Mouse (Mus musculus) thymus, postnatal 25 days (tissue): Measurements from ENCODE around the gene Homer1.

Experiments
- DNase-seq: peaks from one replicate; pipeline ENCODE4 v3.0.0; 2022

Gene Homer1

GRCm38 (mm10) chr13:93340555-93341278 is 41.3 kb downstream of the Homer1 start:
- no peak for DNase-seq

DNA sequence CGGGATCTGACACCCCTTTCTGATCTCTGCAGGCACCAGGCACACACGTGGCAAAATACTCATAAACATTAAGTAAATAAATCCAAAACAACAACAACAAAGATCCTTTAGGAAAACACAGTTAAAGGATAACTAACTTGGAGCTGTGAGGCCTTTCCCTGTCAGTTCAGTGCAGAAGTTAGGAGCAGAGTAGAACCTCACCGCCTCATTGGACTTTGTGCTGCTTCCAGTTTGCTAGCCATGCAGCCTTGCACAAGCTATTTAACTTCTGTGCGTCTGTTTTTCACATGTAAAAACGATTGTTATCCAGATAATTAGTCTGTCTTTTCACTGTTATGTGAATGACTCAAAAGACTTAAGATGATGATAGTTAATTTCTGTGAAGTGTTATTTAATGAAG is 43.2 kb downstream of the Homer1 start:
- DNase-seq, result no peak

DNA sequence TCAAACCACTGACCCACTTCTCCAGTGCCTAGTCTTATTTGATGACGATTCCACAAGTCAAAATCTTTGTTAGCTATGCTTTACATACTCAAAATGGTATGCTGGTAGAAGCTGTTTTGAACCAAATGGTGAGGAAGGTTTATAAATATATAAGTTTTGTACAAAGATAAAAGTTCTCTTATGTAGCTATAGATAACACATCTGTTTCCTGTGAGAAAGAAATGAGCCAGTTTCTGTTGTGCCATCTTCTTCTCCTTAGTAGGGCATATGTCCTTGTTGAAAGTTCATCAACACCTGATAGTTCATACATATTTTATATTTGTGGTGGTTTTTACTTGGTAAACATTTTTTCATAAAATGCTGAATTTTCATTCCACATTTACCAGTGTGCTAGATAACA is 45.0 kb downstream of the Homer1 start:
- no peak for DNase-seq

DNA sequence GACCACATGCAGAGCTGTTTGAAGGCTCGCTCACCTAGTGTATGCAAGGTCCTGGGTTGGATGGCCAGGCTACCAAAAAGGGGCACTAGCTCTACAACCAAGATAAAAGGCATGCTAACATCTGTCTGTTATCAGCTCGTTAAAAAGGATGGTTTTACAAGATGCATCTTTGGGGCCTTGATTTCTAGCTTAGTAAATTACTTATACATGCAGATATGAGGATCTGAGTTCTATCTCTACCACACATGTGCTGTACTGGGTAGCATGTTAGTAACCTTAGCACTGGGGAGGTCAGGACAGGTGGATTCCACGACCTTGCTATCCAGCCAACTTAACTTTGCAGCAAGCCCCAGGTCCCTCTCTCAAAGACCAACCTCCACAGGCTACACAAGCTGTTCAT is 46.4 kb downstream of the Homer1 start:
- no peak for DNase-seq

DNA sequence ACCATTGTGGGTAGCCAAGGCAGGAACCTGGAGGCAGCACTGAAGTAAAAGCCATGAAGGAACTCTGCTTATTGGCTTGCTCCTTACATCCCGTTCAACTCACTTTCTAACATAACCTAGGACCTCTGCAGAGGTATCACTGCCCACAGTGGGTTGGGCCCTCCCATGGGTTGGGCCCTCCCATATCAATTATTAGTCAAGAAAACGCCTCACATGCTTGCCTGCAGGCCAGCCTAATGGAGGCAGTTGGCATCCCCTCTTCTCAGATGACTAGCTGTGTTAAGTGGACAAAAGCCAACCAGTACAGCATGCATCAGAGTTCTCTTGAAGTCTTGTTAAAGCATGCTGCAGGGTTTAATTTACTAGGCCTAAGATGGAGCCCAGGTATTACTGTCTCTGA is 52.6 kb downstream of the Homer1 start:
- DNase-seq, result no peak

- DNase-seq, result no peak
These were observed 55.2 kb downstream of the Homer1 start for GRCm38 (mm10) chr13:93354420-93355278.

- DNase-seq, result peak; percentile 17
These were observed 55.8 kb downstream of the Homer1 start for GRCm38 (mm10) chr13:93355279-93355587.

- no peak for DNase-seq
These were observed 59.1 kb downstream of the Homer1 start for GRCm38 (mm10) chr13:93358522-93358921.

DNA sequence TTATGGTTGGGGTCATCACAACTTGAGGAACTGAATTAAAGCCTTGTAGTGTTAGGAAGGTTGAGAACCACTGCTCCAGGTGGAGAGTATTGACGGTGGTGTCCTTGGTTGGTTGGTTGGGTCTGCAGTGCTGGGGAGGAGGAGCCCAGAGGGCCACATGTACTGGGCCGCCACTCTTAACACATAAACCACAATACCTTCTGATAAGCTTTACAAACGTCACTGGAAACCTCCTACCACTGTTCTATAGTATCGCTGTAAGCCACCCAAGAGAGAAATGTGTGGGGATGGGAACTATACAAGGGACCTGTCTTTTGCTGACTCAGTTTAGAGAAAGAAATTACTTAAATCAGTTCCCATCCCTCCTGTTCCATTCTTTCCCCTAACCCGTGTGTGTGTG is 68.1 kb downstream of the Homer1 start:
- DNase-seq, result no peak

- no peak for DNase-seq
These were observed 69.6 kb downstream of the Homer1 start for GRCm38 (mm10) chr13:93368812-93369584.

GRCm38 (mm10) chr13:93374457-93374856 is 75.0 kb downstream of the Homer1 start:
- no peak for DNase-seq

GRCm38 (mm10) chr13:93378493-93378892 is 79.1 kb downstream of the Homer1 start:
- DNase-seq, result no peak

DNA sequence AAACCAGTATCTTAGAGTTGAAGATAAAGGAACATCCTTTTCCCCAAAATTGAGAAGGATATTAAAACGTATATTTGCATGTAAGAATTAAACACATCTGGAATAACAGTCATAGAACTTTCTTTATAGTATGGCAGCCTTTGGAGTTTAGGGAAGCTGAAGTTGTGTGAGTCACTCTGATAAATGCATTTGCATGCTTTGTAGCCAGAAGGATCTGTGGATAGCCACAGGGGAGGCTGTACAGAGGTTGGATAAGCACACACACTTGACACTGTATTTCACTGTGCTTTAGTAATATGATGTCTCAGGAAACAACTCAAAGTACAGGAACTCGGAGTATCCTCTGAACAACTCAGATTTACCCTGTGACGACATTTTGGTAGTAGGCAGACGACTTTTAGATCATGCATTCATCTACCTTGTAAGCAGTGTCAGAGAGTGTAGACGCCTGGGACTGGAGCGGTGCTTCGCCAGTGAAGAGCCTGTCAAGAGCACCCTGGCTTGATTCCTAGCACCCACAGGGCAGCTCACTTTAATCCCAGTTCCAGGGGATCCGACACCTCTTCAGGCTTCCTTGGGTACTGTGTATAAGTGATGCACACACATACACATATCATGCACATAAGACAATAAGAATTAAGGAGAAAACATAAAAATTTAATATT is 81.1 kb downstream of the Homer1 start:
- no peak for DNase-seq

- no peak for DNase-seq
These were observed 81.9 kb downstream of the Homer1 start for GRCm38 (mm10) chr13:93381301-93381700.

DNA sequence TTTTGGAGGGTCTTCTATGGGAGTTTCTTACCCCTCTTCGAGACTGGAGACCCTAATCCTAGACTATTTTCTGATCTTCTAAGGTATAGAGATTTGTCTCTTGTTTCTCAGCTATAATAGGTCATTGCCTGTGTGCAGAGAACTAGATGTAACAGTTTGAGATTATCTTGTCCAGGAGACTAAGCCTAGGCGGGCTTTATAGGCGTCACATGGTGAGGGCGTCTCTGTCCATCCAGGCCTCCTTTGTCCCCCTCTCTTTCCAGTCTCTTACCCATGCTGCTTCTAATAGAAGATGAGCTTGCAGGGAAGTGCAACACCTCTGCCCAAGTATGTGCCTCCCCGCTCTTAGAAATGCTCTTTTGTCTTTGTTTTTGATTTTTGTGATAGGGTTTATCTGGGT is 83.7 kb downstream of the Homer1 start:
- no peak for DNase-seq

DNA sequence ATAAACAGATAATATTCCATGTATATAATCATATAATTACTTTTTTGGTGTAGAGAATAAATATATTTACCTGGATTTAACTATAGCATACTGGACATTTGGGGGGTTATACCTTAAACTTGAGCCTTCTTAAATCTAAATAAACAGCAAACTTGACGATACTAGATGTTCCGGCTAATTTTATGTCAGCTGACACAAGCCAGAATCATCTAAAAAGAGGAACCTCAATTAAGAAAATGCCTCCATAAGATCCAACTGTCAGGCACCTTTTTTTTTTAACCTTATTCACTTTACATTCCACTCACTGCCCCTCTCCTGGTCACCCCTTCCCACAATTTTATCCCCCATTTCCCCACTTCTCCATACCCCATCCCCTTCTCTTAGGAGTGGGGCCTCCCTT is 84.2 kb downstream of the Homer1 start:
- no peak for DNase-seq

GRCm38 (mm10) chr13:93384481-93384880 is 85.0 kb downstream of the Homer1 start:
- DNase-seq, result no peak

DNA sequence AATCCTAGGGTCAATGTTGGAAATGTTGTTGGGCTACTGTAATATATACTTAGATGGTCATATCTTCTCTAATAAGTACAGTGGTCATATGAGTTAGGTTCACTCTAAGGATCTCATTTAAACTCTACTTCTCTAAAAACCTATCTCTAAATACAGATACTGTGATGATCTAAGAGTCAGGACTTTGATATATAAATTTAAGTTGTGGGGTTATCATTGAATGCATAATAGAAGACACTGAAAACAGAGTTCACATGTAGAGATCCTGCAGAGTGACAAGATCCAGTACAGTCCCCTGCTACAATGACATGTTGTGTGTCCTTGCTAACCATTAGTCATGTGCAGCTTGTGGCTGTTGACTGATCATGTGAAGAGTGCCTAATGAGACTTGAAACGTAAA is 85.7 kb downstream of the Homer1 start:
- DNase-seq, result no peak

DNA sequence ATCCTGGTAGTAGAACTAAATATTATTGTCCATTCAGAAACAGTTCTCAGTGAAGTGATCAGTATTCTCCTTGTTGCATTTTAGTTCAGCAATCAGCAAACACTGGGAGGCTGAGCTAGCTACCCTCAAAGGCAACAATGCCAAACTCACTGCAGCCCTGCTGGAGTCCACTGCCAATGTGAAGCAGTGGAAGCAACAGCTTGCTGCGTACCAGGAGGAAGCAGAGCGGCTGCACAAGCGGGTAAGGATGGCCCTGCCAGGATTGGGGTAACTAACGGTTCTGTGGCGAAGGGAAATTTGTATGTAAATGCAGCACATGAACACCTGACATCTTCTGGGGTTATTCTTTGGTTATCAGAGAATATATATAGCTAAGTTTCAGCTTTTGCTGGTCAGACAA is 88.0 kb downstream of the Homer1 start:
- DNase-seq, result no peak

DNA sequence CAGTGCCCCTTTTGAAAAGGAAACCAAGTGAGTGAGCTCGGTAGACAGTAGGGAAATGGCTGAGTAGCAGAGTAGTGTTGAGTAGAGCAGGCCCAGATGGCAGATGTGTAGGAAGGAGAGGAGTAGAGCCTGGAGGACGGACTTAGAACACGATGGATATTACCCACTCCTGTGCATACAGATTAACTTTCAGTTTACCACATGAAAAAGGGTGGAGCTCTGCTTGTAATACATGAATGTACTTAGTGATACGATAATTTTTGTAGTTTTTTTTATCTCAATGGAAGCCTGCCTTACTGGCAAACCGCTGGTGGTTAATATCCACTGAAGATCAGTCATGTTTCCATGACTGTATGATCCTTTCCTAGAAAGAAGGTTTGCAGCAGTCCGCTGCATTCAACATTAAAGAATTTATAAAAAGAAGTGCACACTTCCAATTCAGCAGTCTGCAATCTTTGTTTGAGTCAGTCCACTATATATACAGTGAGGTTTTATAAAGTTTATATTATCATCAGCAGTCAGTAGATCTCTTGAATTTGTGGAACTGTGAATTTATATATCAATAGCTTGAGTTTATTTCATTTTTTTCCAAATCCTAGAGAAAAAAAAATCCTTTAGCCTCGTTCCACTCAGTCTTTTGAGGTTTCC is 89.3 kb downstream of the Homer1 start:
- DNase-seq, result no peak

DNA sequence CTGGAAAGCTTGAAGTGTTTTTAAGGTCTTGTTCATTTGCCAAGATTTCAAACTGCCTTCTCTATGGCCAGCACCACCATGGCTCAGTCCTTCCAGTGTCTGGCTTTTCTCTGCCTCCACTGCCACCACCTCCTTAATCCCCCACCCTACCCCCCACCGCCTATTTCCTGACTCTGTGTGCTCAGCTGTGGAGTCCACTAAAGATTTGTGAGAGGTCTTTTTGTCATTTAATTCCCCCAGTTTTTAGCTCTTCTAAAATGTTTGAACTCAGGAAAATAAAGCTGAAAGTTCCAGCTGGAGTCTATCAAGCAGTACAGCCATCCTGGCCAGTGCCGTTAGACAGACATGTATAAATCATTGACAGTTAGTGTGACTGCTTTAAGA is 89.8 kb downstream of the Homer1 start:
- DNase-seq, result no peak

DNA sequence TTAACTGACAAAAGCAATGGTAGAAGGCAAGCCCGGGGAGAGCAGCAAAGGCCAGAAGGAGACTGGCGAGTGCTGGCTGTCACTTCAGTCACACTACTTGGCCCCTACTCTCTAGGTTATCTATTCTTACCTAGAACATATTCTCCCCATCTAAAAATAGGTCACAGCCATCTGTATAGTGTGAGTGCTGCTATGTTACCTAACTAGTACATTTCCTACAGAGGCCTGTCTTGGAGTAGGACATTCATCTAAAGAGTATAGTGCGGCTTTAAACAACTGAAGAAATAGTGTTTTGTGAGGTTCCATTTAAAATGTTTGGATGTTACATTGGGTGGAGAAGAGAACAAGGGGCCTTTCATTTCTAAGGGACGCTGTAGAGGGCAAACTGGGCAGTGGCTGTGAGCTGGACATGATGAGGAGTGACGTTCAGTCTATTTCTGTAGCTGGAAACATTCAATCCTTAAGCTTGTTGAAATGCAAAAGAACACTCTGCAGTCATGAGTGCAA is 100.3 kb downstream of the Homer1 start:
- DNase-seq, result no peak

DNA sequence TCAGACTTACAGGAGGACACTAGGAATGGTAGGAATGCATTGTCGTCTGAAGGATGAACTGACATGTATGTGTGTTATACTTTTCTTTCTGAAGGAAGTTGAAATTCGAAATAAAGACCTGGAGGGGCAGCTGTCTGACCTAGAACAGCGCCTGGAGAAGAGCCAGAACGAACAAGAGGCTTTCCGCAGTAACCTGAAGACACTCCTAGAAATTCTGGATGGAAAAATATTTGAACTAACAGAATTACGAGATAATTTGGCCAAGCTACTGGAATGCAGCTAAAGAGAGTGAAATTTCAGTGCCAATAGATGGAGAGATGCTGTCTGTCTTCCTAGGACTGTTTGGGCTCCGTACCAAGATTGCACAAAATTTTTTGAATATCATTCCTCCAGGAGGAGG is 102.5 kb downstream of the Homer1 start:
- DNase-seq, result no peak
